Mouse (Mus musculus) midbrain, embryonic 12.5 days (tissue): ENCODE measurements at regions not wholly inside any gene's neighbourhood (a gene's known extent, or its start where the extent isn't known, plus 50 kb on each side); places are given as distances from the start of the nearest gene placed in this dataset.

Source experiments
- ATAC-seq: fragments of 200-750 bp; cut with Nextera tagmentation; 2 replicates; pipeline ENCODE4 v1.8.0; 2017; ENCODE audit warnings: low read depth, moderate TSS enrichment, moderate library complexity; ENCODE audit not compliant: low FRiP score
- H3K27ac ChIP-seq: fragments of 300-500 bp; sonication (generic); replicated peaks from 2 replicates; pipeline ENCODE4 v1.5.1; 2016; ENCODE audit warnings: mild to moderate bottlenecking
- H3K27me3 ChIP-seq: fragments of 300-500 bp; sonication (generic); 2 replicates; pipeline ENCODE4 v1.6.1; 2016; ENCODE audit warnings: mild to moderate bottlenecking
- H3K36me3 ChIP-seq: fragments of 300-500 bp; sonication (generic); 2 replicates; pipeline ENCODE4 v1.6.1; 2016
- H3K4me1 ChIP-seq: fragments of 300-500 bp; sonication (generic); 2 replicates; pipeline ENCODE4 v1.6.1; 2016
- H3K4me2 ChIP-seq: fragments of 300-500 bp; sonication (generic); replicated peaks from 2 replicates; pipeline ENCODE4 v1.6.1; 2016; ENCODE audit warnings: mild to moderate bottlenecking, moderate library complexity
- H3K4me3 ChIP-seq: fragments of 300-500 bp; sonication (generic); 2 replicates; pipeline ENCODE4 v1.5.1; 2016; ENCODE audit warnings: mild to moderate bottlenecking
- H3K9ac ChIP-seq: fragments of 300-500 bp; sonication (generic); replicated peaks from 2 replicates; pipeline ENCODE4 v1.6.1; 2016; ENCODE audit warnings: mild to moderate bottlenecking, moderate library complexity
- H3K9me3 ChIP-seq: fragments of 300-500 bp; sonication (generic); 2 replicates; pipeline ENCODE4 v1.6.1; 2016; ENCODE audit warnings: mild to moderate bottlenecking
- WGBS: fragments of 180-500 bp; shearing (Covaris S2); methylation state at CpG from one replicate; pipeline ENCODE4 v1.1.7; 2016; 5-methylcytosine and 5-hydroxymethylcytosine counted together

- Histone ChIP-seq H3K4me2 (no peak overlapping the region), H3K4me1 (no peaks in the 10 kb centered on the region), H3K36me3 (no peaks in the 10 kb centered on the region), H3K4me3 (no peak overlapping the region), H3K27me3 (no peaks in the 10 kb centered on the region), H3K9ac (no peak overlapping the region), H3K9me3 (no peaks in the 10 kb centered on the region), H3K27ac (no peak overlapping the region)
- ATAC-seq, result 0 out of 2 replicates have a peak, but pooled peaks have one; percentile 12
Observed at GRCm38 (mm10) chr3:106879994-106880393, 53.9 kb upstream of the Olfr266 start.

- H3K9ac ChIP-seq, result no peak overlapping the region
- no peak overlapping the region for H3K4me2 ChIP-seq
- H3K9me3 ChIP-seq, result no peaks in the 10 kb centered on the region
- H3K27ac ChIP-seq, result no peak overlapping the region
- ATAC-seq, result 0 out of 2 replicates have a peak, but pooled peaks have one; percentile 38
- no peak overlapping the region for H3K4me3 ChIP-seq
- H3K36me3 ChIP-seq, result no peaks in the 10 kb centered on the region
- H3K4me1 ChIP-seq, result no peaks in the 10 kb centered on the region
- H3K27me3 ChIP-seq, result no peaks in the 10 kb centered on the region
- 34% methylated on average over 2 of the region's 2 CpGs for WGBS
Observed at GRCm38 (mm10) chr3:106903198-106903597, 77.1 kb upstream of the Olfr266 start.

DNA sequence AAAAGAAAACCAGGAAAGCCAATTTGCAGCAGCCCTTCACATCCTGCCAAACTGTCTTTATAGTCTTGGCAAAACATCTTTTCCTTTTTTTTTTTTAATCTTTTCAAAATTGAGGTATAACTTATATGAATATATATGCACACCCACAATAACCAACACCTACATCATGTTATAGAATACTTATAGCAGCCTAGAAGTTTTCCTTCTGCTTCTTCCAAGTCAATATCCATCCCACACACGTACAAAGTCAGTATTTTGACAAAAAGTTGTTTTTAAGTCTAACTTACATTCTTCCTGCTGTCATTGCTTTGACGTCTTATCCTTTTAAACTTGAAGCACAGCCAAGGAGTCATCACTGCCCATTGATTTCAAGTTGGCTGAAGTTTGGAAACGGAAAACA lies 80.6 kb upstream of the Olfr266 start:
- no peaks in the 10 kb centered on the region for H3K36me3 ChIP-seq
- no peak overlapping the region for H3K4me2 ChIP-seq
- no peaks in the 10 kb centered on the region for H3K4me1 ChIP-seq
- no peak for ATAC-seq
- H3K9me3 ChIP-seq, result no peaks in the 10 kb centered on the region
- H3K4me3 ChIP-seq, result no peak overlapping the region
- H3K27me3 ChIP-seq, result no peaks in the 10 kb centered on the region
- H3K27ac ChIP-seq, result no peak overlapping the region
- 83% methylated on average over 3 of the region's 3 CpGs for WGBS
- no peak overlapping the region for H3K9ac ChIP-seq

DNA sequence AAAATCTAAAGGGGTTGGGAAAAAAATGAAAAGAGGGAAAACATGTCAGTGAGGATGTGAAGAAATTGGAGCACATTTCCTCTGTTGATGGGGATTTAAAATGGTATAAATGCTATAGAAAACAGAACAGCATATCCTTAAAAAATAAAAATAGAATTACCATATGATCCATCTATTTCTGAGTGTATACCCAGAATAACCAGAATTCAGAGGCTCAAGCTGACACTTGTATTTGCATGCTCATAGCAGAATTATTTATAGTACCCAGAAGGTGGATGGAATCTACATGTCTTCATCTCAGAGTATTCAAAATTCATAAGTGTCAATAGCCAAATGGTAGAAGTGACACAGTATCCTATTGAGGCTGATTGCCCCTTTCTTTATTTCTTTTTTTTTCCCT lies 99.9 kb upstream of the Kcna3 start:
- no peaks in the 10 kb centered on the region for H3K4me1 ChIP-seq
- ATAC-seq, result no peak
- peaks cover 16% of the 10 kb centered on the region; the same call in 1 of the 2 replicates for H3K9me3 ChIP-seq
- H3K27ac ChIP-seq, result no peak overlapping the region
- no peaks in the 10 kb centered on the region for H3K27me3 ChIP-seq
- H3K4me3 ChIP-seq, result no peak overlapping the region
- no peak overlapping the region for H3K4me2 ChIP-seq
- no peak overlapping the region for H3K9ac ChIP-seq
- no peaks in the 10 kb centered on the region for H3K36me3 ChIP-seq

DNA sequence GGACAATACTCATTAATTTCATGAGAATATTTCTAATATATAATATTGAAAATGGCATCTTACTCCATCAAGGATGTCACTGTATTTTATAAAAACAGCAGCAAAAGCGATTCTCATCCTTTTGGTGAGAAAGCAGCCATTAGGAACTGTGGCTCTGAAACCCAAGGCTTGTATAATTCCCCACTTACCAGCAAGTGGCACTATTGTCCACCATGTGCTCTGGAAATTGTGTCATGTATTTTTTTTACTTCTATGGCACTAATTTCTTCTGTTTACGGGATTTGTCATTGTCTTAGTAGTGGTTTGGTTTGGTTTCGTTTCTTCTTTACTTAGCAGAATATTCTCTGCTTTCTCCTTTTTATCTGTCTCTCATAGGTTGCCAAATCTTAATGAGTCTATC lies 95.9 kb upstream of the Kcna3 start:
- Histone ChIP-seq H3K4me3 (no peak overlapping the region), H3K4me1 (no peaks in the 10 kb centered on the region), H3K27ac (no peak overlapping the region), H3K4me2 (no peak overlapping the region), H3K27me3 (no peaks in the 10 kb centered on the region), H3K9me3 (peaks cover 2% of the 10 kb centered on the region; the same call in 1 of the 2 replicates), H3K36me3 (no peaks in the 10 kb centered on the region), H3K9ac (no peak overlapping the region)
- no peak for ATAC-seq
- 75% methylated on average over 3 of the region's 3 CpGs for WGBS

DNA sequence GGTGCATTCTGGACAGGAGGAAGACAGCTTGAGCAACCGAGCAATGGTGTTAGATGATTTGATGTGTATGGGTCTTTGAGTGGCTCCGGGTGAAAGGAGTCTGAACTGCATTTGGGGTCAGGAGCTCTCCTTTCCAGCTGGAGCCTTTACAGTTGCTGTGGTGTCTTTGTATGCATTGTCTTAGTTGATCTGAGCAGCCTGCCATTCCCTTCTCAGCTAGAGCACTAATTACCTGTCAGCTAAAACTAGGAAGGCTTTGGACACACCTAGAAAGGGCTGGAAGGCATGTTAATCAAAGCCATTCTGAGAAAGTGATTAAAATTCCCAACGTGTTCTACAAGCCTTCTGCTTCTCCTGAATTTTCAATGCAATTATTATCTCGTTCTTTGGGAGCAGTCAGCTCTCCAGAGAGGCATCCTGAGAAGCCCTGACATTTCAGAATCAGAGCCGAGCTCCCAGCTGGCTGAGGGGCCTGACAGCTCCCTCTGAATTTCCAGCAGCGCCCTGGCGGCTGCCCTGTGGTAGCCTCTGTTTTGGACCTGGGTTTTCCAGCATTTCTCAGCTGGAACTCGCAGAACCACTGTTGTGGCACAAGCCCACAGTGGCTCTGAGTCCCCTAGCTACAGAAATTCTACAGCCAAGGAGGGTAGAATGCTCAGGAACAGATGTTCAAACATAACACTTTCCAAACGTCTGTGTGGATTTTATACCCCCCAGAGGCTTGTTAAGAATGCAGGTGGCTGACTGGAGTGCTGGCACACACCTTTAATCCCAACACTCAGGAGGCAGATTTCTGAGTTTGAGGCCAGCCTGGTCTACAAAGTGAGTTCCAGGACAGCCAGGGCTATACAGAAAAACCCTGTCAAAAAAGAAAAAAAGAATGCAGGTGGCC lies 80.2 kb upstream of the Kcna3 start:
- Histone ChIP-seq H3K9me3 (no peaks in the 10 kb centered on the region), H3K4me2 (no peak overlapping the region), H3K4me1 (peaks cover 19% of the 10 kb centered on the region), H3K27me3 (no peaks in the 10 kb centered on the region), H3K36me3 (no peaks in the 10 kb centered on the region), H3K9ac (no peak overlapping the region), H3K27ac (peak overlapping the region; percentile 60), H3K4me3 (no peak overlapping the region)
- 12% methylated on average over 9 of the region's 9 CpGs for WGBS
- ATAC-seq, result peak; percentile 73

DNA sequence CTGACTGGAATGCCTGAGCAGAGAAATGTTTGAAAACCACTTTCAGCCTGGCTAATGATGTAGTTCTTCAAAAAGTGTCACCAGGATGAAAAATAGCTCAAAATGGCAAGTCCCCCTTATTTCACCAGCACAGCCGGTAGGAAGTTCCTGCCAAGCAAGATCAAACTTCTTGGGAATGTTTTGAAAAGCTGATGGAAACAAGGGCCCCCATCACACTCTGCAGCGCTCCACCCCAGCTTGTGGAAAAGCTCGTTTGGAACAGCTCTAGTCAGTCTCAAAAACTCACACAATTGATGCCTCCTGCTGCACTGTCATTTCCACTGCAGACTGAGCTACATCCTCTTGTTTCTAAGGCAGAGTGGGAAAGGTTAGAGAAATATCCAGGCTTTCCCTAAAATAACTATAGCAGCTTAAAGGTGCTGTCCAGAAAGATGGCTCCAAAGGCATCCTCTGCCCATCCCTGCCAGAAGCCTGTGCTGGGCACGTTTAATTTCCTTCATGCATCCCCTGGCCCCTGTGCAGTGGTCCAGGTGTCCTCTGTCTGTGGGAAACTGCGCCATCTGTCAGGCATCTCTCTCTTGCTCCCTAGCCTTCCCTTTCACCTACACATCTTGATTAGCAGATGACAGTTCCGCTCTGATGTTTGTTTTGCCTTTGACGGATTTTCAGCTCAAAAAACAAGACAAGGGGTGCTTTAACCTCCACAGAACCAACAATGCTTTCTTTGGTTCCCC lies 78.6 kb upstream of the Kcna3 start:
- Histone ChIP-seq H3K9ac (no peak overlapping the region), H3K27ac (no peak overlapping the region), H3K4me1 (peaks cover 19% of the 10 kb centered on the region), H3K36me3 (no peaks in the 10 kb centered on the region), H3K9me3 (no peaks in the 10 kb centered on the region), H3K4me3 (no peak overlapping the region), H3K27me3 (no peaks in the 10 kb centered on the region), H3K4me2 (no peak overlapping the region)
- 46% methylated on average over 7 of the region's 7 CpGs for WGBS
- ATAC-seq, result no peak

- Histone ChIP-seq H3K4me2 (no peak overlapping the region), H3K9ac (no peak overlapping the region), H3K4me1 (peaks cover 19% of the 10 kb centered on the region), H3K9me3 (no peaks in the 10 kb centered on the region), H3K27ac (no peak overlapping the region), H3K36me3 (no peaks in the 10 kb centered on the region), H3K4me3 (no peak overlapping the region), H3K27me3 (no peaks in the 10 kb centered on the region)
- no peak for ATAC-seq
- WGBS, result 87% methylated on average over 2 of the region's 2 CpGs
Observed at GRCm38 (mm10) chr3:106958194-106958593, 77.8 kb upstream of the Kcna3 start.

DNA sequence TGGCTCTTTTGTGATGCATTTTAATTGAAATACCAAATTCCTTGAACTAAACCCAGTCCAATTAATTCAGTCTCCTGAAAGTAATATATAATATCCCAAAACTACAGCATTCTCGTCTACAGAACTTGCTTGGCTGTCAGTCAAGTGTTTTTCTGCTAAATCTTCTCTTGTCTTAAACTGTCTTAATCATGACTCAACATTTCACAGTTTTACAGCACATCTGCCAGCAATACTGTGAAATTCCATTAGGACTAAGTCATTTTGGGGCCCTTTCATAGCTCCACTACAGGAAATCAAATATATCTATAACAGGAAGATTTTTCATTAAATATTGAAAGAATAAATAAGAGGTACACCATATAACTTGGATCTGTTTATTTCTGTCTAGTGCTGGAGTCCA lies 75.4 kb upstream of the Kcna3 start:
- WGBS, result 72% methylated on average over 1 of the region's 1 CpGs

DNA sequence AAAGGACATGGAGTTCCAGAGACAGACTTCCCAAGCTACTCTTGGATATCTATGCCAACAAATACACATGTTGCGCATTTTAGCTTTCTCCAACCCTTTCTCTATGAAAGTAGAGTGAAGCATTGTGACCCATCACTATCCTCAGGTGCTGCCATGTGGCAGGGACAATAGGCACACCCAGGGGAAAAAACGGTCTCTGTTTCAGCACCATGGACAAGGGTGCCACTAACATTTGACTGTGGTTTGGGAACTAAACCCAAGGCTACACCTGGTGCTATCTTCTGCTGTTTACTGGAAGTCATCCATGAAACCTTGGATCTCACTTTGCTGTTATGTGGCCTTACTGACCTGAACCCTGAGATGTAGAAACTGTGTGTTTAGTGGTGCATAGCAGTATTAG lies 73.5 kb upstream of the Kcna3 start:
- H3K4me1 ChIP-seq, result no peaks in the 10 kb centered on the region
- no peak for ATAC-seq
- no peak overlapping the region for H3K4me2 ChIP-seq
- H3K9ac ChIP-seq, result no peak overlapping the region
- no peak overlapping the region for H3K27ac ChIP-seq
- no peaks in the 10 kb centered on the region for H3K36me3 ChIP-seq
- H3K9me3 ChIP-seq, result no peaks in the 10 kb centered on the region
- H3K4me3 ChIP-seq, result no peak overlapping the region
- H3K27me3 ChIP-seq, result no peaks in the 10 kb centered on the region
- WGBS, result 45% methylated on average over 2 of the region's 2 CpGs

More for the DNA sequence above, 75.4 kb upstream of the Kcna3 start:
- no peak overlapping the region for H3K4me2 ChIP-seq
- H3K4me1 ChIP-seq, result peaks cover 13% of the 10 kb centered on the region
- H3K4me3 ChIP-seq, result no peak overlapping the region
- H3K36me3 ChIP-seq, result no peaks in the 10 kb centered on the region
- no peak overlapping the region for H3K9ac ChIP-seq
- H3K9me3 ChIP-seq, result no peaks in the 10 kb centered on the region
- no peak overlapping the region for H3K27ac ChIP-seq
- no peaks in the 10 kb centered on the region for H3K27me3 ChIP-seq
- ATAC-seq, result no peak

GRCm38 (mm10) chr3:106966198-106966597 lies 69.8 kb upstream of the Kcna3 start:
- H3K36me3 ChIP-seq, result no peaks in the 10 kb centered on the region
- H3K9ac ChIP-seq, result no peak overlapping the region
- H3K27me3 ChIP-seq, result no peaks in the 10 kb centered on the region
- no peak overlapping the region for H3K4me2 ChIP-seq
- H3K9me3 ChIP-seq, result no peaks in the 10 kb centered on the region
- 76% methylated on average over 2 of the region's 2 CpGs for WGBS
- no peak overlapping the region for H3K4me3 ChIP-seq
- no peak overlapping the region for H3K27ac ChIP-seq
- H3K4me1 ChIP-seq, result no peaks in the 10 kb centered on the region
- no peak for ATAC-seq

GRCm38 (mm10) chr3:106967479-106967878 lies 68.5 kb upstream of the Kcna3 start:
- H3K27me3 ChIP-seq, result no peaks in the 10 kb centered on the region
- no peak for ATAC-seq
- 93% methylated on average over 1 of the region's 1 CpGs for whole genome bisulfite sequencing

More at GRCm38 (mm10) chr3:106967479-106967878, 68.5 kb upstream of the Kcna3 start:
- Histone ChIP-seq H3K36me3 (no peaks in the 10 kb centered on the region), H3K4me1 (no peaks in the 10 kb centered on the region), H3K27ac (no peak overlapping the region), H3K9me3 (no peaks in the 10 kb centered on the region), H3K4me3 (no peak overlapping the region), H3K9ac (no peak overlapping the region), H3K4me2 (no peak overlapping the region)
